Comparison of ENCODE assay signal across 9 mouse cellular contexts in genomic region chr7:16044531-16044930, GRCm38 (mm10). TPM values are rescaled to one million over a fixed set of nuclear protein-coding genes. Genes with fewer than 3 reads are reported as not detected.
DNase-seq lines count a peak whose midpoint lies in the region; ATAC-seq and TF ChIP-seq lines count a peak whose summit lies in the region.
"Had no signal": no experiment of that assay in that cellular context is flagged by ENCODE, and none has a peak within 500 bp of the region (broad histone marks: within the 10 kb centered on the region; RNA-seq: fewer than 3 reads in every experiment).

No protein-coding gene starts in this region.

- no peak for DNase-seq in lung, adult 18-20 months
- DNase-seq in forebrain, embryonic 10.5 days (ENCODE audit: extremely low spot score, low spot score): peak; percentile 37
- no peak for DNase-seq in right cerebral cortex, adult 18-20 months
- no peak for DNase-seq in B cell, adult 2 months
- DNase-seq in lung, postnatal 25 days (ENCODE audit: low spot score): no peak

- peaks cover 37% of the 10 kb centered on the region for H3K4me1 ChIP-seq in lung, embryonic 15.5 days
- peaks cover 51% of the 10 kb centered on the region for H3K4me1 ChIP-seq in forebrain, embryonic 10.5 days
- peaks cover 46% of the 10 kb centered on the region for H3K4me1 ChIP-seq in limb, embryonic 13.5 days
- peaks cover 28% of the 10 kb centered on the region for H3K4me1 ChIP-seq in small intestine, adult 2 months (ENCODE audit: control insufficient read depth, insufficient read depth, insufficient read length, low read length)

- peaks cover 4% of the 10 kb centered on the region; the same call in 1 of the 2 replicates for H3K36me3 ChIP-seq in lung, embryonic 15.5 days
- H3K36me3 ChIP-seq in forebrain, embryonic 10.5 days (replicated peaks): peaks cover 17% of the 10 kb centered on the region
- 0 out of 2 replicates have a peak, but pooled peaks cover 8% of the 10 kb centered on the region for H3K36me3 ChIP-seq in limb, embryonic 13.5 days
- H3K36me3 ChIP-seq in small intestine, adult 2 months (ENCODE audit: control insufficient read depth, insufficient read depth, low read length): no peaks in the 10 kb centered on the region

- ATAC-seq in lung, embryonic 15.5 days (ENCODE audit: borderline replicate concordance, extremely low read depth, low FRiP score, low TSS enrichment): no peak
- no peak for ATAC-seq in limb, embryonic 13.5 days (ENCODE audit: low FRiP score, low read depth)

- H3K9me3 ChIP-seq in lung, embryonic 15.5 days: no peaks in the 10 kb centered on the region
- 0 out of 2 replicates have a peak, but pooled peaks cover 3% of the 10 kb centered on the region for H3K9me3 ChIP-seq in forebrain, embryonic 10.5 days
- no peaks in the 10 kb centered on the region for H3K9me3 ChIP-seq in limb, embryonic 13.5 days

- H3K27ac ChIP-seq in lung, embryonic 15.5 days: no peak overlapping the region
- peak overlapping the region; percentile 99 for H3K27ac ChIP-seq in forebrain, embryonic 10.5 days
- H3K27ac ChIP-seq in limb, embryonic 13.5 days: peak overlapping the region; percentile 99
- peak overlapping the region; percentile 98 for H3K27ac ChIP-seq in small intestine, adult 2 months (ENCODE audit: insufficient read depth, low read depth, low read length)

- TF ChIP-seq CTCF in small intestine, adult 2 months (IDR thresholded peaks at IDR 0.05; ENCODE audit: extremely low read depth, insufficient read length, insufficient replicate concordance, low read depth, low read length): no peak

- no peaks in the 10 kb centered on the region for H3K27me3 ChIP-seq in lung, embryonic 15.5 days
- H3K27me3 ChIP-seq in forebrain, embryonic 10.5 days (ENCODE audit: poor library complexity, severe bottlenecking): no peaks in the 10 kb centered on the region
- H3K27me3 ChIP-seq in limb, embryonic 13.5 days: no peaks in the 10 kb centered on the region
- H3K27me3 ChIP-seq in small intestine, adult 2 months (ENCODE audit: control insufficient read depth, insufficient read depth, low read length): no peaks in the 10 kb centered on the region

- H3K4me3 ChIP-seq in lung, embryonic 15.5 days: no peak overlapping the region
- H3K4me3 ChIP-seq in forebrain, embryonic 10.5 days: peak overlapping the region; percentile 97
- peak overlapping the region; percentile 88 for H3K4me3 ChIP-seq in limb, embryonic 13.5 days
- H3K4me3 ChIP-seq in small intestine, adult 2 months (ENCODE audit: low read depth, low read length): no peak overlapping the region
- H3K4me3 ChIP-seq: myocyte had no signal

- WGBS in lung, embryonic 15.5 days: 31% methylated on average over 5 of the region's 5 CpGs
- WGBS in forebrain, embryonic 10.5 days: 48% methylated on average over 5 of the region's 5 CpGs
- WGBS in limb, embryonic 13.5 days: 2% methylated on average over 5 of the region's 5 CpGs
- WGBS in small intestine, adult 2 months: 68% methylated on average over 5 of the region's 5 CpGs

- no peak for TF ChIP-seq POLR2A in small intestine, adult 2 months (IDR thresholded peaks at IDR 0.05; ENCODE audit: low read depth, low read length)

- H3K9ac ChIP-seq in lung, embryonic 15.5 days: peak overlapping the region; percentile 5; the same call in 1 of the 2 replicates
- H3K9ac ChIP-seq in limb, embryonic 13.5 days: peak overlapping the region; percentile 59; the same call in 1 of the 2 replicates

- H3K4me2 ChIP-seq in lung, embryonic 15.5 days: peak overlapping the region; percentile 4; the same call in 1 of the 2 replicates
- H3K4me2 ChIP-seq in limb, embryonic 13.5 days (replicated peaks): peak overlapping the region; percentile 88

RNA-seq across cellular contexts. Expression of gene Bicra, which starts 3.2 kb away (rescaled TPM):
- polyA plus RNA-seq in lung, embryonic 15.5 days (2015; fragmentation: Nextera tagmentation; extraction: Ambion mirVana): 5.8 and 8.0 TPM in 2 replicates
- 7.0 and 7.7 TPM in 2 replicates for polyA plus RNA-seq in forebrain, embryonic 10.5 days (2016; fragmentation: Nextera tagmentation; extraction: Ambion mirVana)
- 8.6 and 8.7 TPM in 2 replicates for polyA plus RNA-seq in limb, embryonic 13.5 days (2015; fragmentation: Nextera tagmentation; extraction: Ambion mirVana)
- polyA plus RNA-seq in small intestine, adult 2 months (2012; rRNA removed): 18.7 and 31.0 TPM in 2 replicates

RNA-seq across cellular contexts. Expression of gene Zfp541, which starts 17.1 kb away (rescaled TPM):
- 0.04 TPM in 1 of 2 replicates, not detected in the other for polyA plus RNA-seq in lung, embryonic 15.5 days (2015; fragmentation: Nextera tagmentation; extraction: Ambion mirVana)
- 0.10 TPM in 1 of 2 replicates, not detected in the other for polyA plus RNA-seq in forebrain, embryonic 10.5 days (2016; fragmentation: Nextera tagmentation; extraction: Ambion mirVana)
- 0.04 and 0.08 TPM in 2 replicates for polyA plus RNA-seq in limb, embryonic 13.5 days (2015; fragmentation: Nextera tagmentation; extraction: Ambion mirVana)
- not detected in 2 replicates for polyA plus RNA-seq in small intestine, adult 2 months (2012; rRNA removed)
- polyA plus RNA-seq: myocyte had no signal

RNA-seq across cellular contexts. Expression of gene Napa, which starts 53.7 kb away (rescaled TPM):
- polyA plus RNA-seq in lung, embryonic 15.5 days (2015; fragmentation: Nextera tagmentation; extraction: Ambion mirVana): 168 and 178 TPM in 2 replicates
- 169 and 171 TPM in 2 replicates for polyA plus RNA-seq in forebrain, embryonic 10.5 days (2016; fragmentation: Nextera tagmentation; extraction: Ambion mirVana)
- 232 and 245 TPM in 2 replicates for polyA plus RNA-seq in limb, embryonic 13.5 days (2015; fragmentation: Nextera tagmentation; extraction: Ambion mirVana)
- polyA plus RNA-seq in small intestine, adult 2 months (2012; rRNA removed): 82.7 and 139 TPM in 2 replicates

Comparison
In these comparisons a context has a peak if more than half of its experiments do, and no peak if none do; other contexts are left out.
1. H3K4me3 ChIP-seq: peak in forebrain, embryonic 10.5 days (single experiment) and limb, embryonic 13.5 days (single experiment); none in lung, embryonic 15.5 days (single experiment) and small intestine, adult 2 months (single experiment).